8 mouse cellular contexts compared by ENCODE assay signal in genomic region chr3:90323119-90323518, GRCm38 (mm10). TPM values are rescaled to one million over a fixed set of nuclear protein-coding genes. Genes with fewer than 3 reads are reported as not detected.
A peak's percentile ranks its signal among the peaks of the same experiment; 100 is the strongest.
DNase-seq lines count a peak whose midpoint lies in the region; ATAC-seq lines count a peak whose summit lies in the region.

No protein-coding gene starts in this region.

- H3K4me3 ChIP-seq in liver, embryonic 12.5 days, result no peak overlapping the region
- H3K4me3 ChIP-seq in embryonic facial prominence, embryonic 14.5 days (ENCODE audit: low read depth, low read length), result no peak overlapping the region
- no peak overlapping the region for H3K4me3 ChIP-seq in kidney, embryonic 14.5 days (ENCODE audit: low read length)
- H3K4me3 ChIP-seq in limb, embryonic 12.5 days (replicated peaks), result no peak overlapping the region
- no peak overlapping the region for H3K4me3 ChIP-seq in stomach, embryonic 16.5 days (replicated peaks; ENCODE audit: low read length)

- no peak overlapping the region for H3K27ac ChIP-seq in liver, embryonic 12.5 days
- peak overlapping the region; percentile 71; the same call in 1 of the 2 replicates for H3K27ac ChIP-seq in embryonic facial prominence, embryonic 14.5 days (replicated peaks; ENCODE audit: low read depth, low read length)
- H3K27ac ChIP-seq in kidney, embryonic 14.5 days (ENCODE audit: low read depth, low read length), result no peak overlapping the region
- H3K27ac ChIP-seq in limb, embryonic 12.5 days, result peak overlapping the region; percentile 57; the same call in 1 of the 2 replicates
- H3K27ac ChIP-seq in stomach, embryonic 16.5 days (ENCODE audit: low read length), result peak overlapping the region; percentile 1; the same call in 1 of the 2 replicates

- DNase-seq in liver, result peak; percentile 65
- peak; percentile 97 for DNase-seq in embryonic facial prominence, embryonic 14.5 days (ENCODE audit: low spot score)
- DNase-seq in heart, adult 9 months (ENCODE audit: low spot score in 2 of 2), result peak; percentile 34 to 65
- DNase-seq in naive thymus-derived CD4-positive, alpha-beta T cell, adult 2 months (ENCODE audit: low read depth), result peak; percentile 84

- no peaks in the 10 kb centered on the region for H3K9me3 ChIP-seq in liver, embryonic 12.5 days (replicated peaks)
- H3K9me3 ChIP-seq in embryonic facial prominence, embryonic 14.5 days (ENCODE audit: control insufficient read depth, low read length), result no peaks in the 10 kb centered on the region
- H3K9me3 ChIP-seq in kidney, embryonic 14.5 days (ENCODE audit: control insufficient read depth, low read length), result no peaks in the 10 kb centered on the region
- no peaks in the 10 kb centered on the region for H3K9me3 ChIP-seq in limb, embryonic 12.5 days
- no peaks in the 10 kb centered on the region for H3K9me3 ChIP-seq in stomach, embryonic 16.5 days (replicated peaks; ENCODE audit: control insufficient read depth, low read length)

- no peaks in the 10 kb centered on the region for H3K27me3 ChIP-seq in liver, embryonic 12.5 days (replicated peaks)
- no peaks in the 10 kb centered on the region for H3K27me3 ChIP-seq in embryonic facial prominence, embryonic 14.5 days (replicated peaks; ENCODE audit: control insufficient read depth, insufficient read depth, low read length)
- no peaks in the 10 kb centered on the region for H3K27me3 ChIP-seq in kidney, embryonic 14.5 days (ENCODE audit: control insufficient read depth, insufficient read depth, low read length)
- H3K27me3 ChIP-seq in limb, embryonic 12.5 days, result no peaks in the 10 kb centered on the region
- no peaks in the 10 kb centered on the region for H3K27me3 ChIP-seq in stomach, embryonic 16.5 days (ENCODE audit: control insufficient read depth, insufficient read depth, low read length)

- H3K36me3 ChIP-seq in liver, embryonic 12.5 days, result peaks cover 2% of the 10 kb centered on the region; the same call in 1 of the 2 replicates
- H3K36me3 ChIP-seq in embryonic facial prominence, embryonic 14.5 days (ENCODE audit: control insufficient read depth, insufficient read depth, low read length), result 0 out of 2 replicates have a peak, but pooled peaks cover 4% of the 10 kb centered on the region
- no peaks in the 10 kb centered on the region; the same call in 1 of the 2 replicates for H3K36me3 ChIP-seq in kidney, embryonic 14.5 days (ENCODE audit: control insufficient read depth, insufficient read depth, low read length)
- H3K36me3 ChIP-seq in limb, embryonic 12.5 days, result no peaks in the 10 kb centered on the region
- H3K36me3 ChIP-seq in stomach, embryonic 16.5 days (ENCODE audit: control insufficient read depth, insufficient read depth, low read length), result no peaks in the 10 kb centered on the region

- no peak for ATAC-seq in liver, embryonic 12.5 days
- ATAC-seq in embryonic facial prominence, embryonic 14.5 days (ENCODE audit: low read depth), result peak; percentile 94
- peak; percentile 79 for ATAC-seq in kidney, embryonic 14.5 days (ENCODE audit: low FRiP score, low TSS enrichment)
- ATAC-seq in limb, embryonic 12.5 days (ENCODE audit: insufficient number of reproducible peaks, insufficient read depth, low FRiP score, low TSS enrichment, low read depth), result peak; percentile 63; the same call in 1 of the 2 replicates
- peak; percentile 92 for ATAC-seq in stomach, embryonic 16.5 days (ENCODE audit: insufficient read depth, low FRiP score)

- no peak overlapping the region for H3K9ac ChIP-seq in liver, embryonic 12.5 days
- H3K9ac ChIP-seq in embryonic facial prominence, embryonic 14.5 days (ENCODE audit: low read depth, low read length), result no peak overlapping the region; the same call in 1 of the 2 replicates
- H3K9ac ChIP-seq in kidney, embryonic 14.5 days (ENCODE audit: low read depth, low read length), result no peak overlapping the region
- H3K9ac ChIP-seq in limb, embryonic 12.5 days (replicated peaks), result no peak overlapping the region
- H3K9ac ChIP-seq in stomach, embryonic 16.5 days (ENCODE audit: low read length), result no peak overlapping the region

- 69% methylated on average over 5 of the region's 5 CpGs for WGBS in liver, embryonic 12.5 days (ENCODE audit: insufficient replicate concordance)
- 9% methylated on average over 5 of the region's 5 CpGs for WGBS in embryonic facial prominence, embryonic 14.5 days
- WGBS in kidney, embryonic 14.5 days, result 41% methylated on average over 5 of the region's 5 CpGs
- WGBS in limb, embryonic 12.5 days, result 41% methylated on average over 5 of the region's 5 CpGs
- 3% methylated on average over 5 of the region's 5 CpGs for WGBS in stomach, embryonic 16.5 days

- peaks cover 26% of the 10 kb centered on the region for H3K4me1 ChIP-seq in liver, embryonic 12.5 days
- H3K4me1 ChIP-seq in embryonic facial prominence, embryonic 14.5 days (ENCODE audit: control insufficient read depth, insufficient read depth, low read length), result peaks cover 26% of the 10 kb centered on the region
- peaks cover 10% of the 10 kb centered on the region; the same call in 1 of the 2 replicates for H3K4me1 ChIP-seq in kidney, embryonic 14.5 days (ENCODE audit: control insufficient read depth, insufficient read depth, low read length)
- H3K4me1 ChIP-seq in limb, embryonic 12.5 days (replicated peaks), result peaks cover 20% of the 10 kb centered on the region
- peaks cover 12% of the 10 kb centered on the region for H3K4me1 ChIP-seq in stomach, embryonic 16.5 days (ENCODE audit: control insufficient read depth, insufficient read depth, low read length)

- H3K4me2 ChIP-seq in liver, embryonic 12.5 days, result no peak overlapping the region
- H3K4me2 ChIP-seq in embryonic facial prominence, embryonic 14.5 days (ENCODE audit: low read depth, low read length), result peak overlapping the region; percentile 5; the same call in 1 of the 2 replicates
- H3K4me2 ChIP-seq in kidney, embryonic 14.5 days (replicated peaks; ENCODE audit: low read depth, low read length), result no peak overlapping the region
- peak overlapping the region; percentile 9; the same call in 1 of the 2 replicates for H3K4me2 ChIP-seq in limb, embryonic 12.5 days
- peak overlapping the region; percentile 25 for H3K4me2 ChIP-seq in stomach, embryonic 16.5 days (ENCODE audit: low read depth, low read length)

RNA-seq across cellular contexts. Expression of gene Gatad2b, which starts 30.1 kb away (rescaled TPM):
- polyA plus RNA-seq in liver, embryonic 12.5 days (2016; fragmentation: Nextera tagmentation; extraction: Ambion mirVana), result 5.1 and 6.0 TPM in 2 replicates
- 13.2 and 13.4 TPM in 2 replicates for polyA plus RNA-seq in embryonic facial prominence, embryonic 14.5 days (2014; fragmentation: Nextera tagmentation; extraction: Ambion mirVana)
- polyA plus RNA-seq in kidney, embryonic 14.5 days (2014; fragmentation: Nextera tagmentation; extraction: Ambion mirVana), result 24.5 and 25.4 TPM in 2 replicates
- polyA plus RNA-seq in limb, embryonic 12.5 days (2016; fragmentation: Nextera tagmentation; extraction: Ambion mirVana), result 17.7 and 19.5 TPM in 2 replicates
- 8.1 and 8.2 TPM in 2 replicates for polyA plus RNA-seq in stomach, embryonic 16.5 days (2015; fragmentation: Nextera tagmentation; extraction: Ambion mirVana)

RNA-seq across cellular contexts. Expression of gene Dennd4b, which starts 58.1 kb away (rescaled TPM):
- polyA plus RNA-seq in liver, embryonic 12.5 days (2016; fragmentation: Nextera tagmentation; extraction: Ambion mirVana), result 3.0 and 3.4 TPM in 2 replicates
- 4.1 and 4.7 TPM in 2 replicates for polyA plus RNA-seq in embryonic facial prominence, embryonic 14.5 days (2014; fragmentation: Nextera tagmentation; extraction: Ambion mirVana)
- 2.9 and 4.5 TPM in 2 replicates for polyA plus RNA-seq in kidney, embryonic 14.5 days (2014; fragmentation: Nextera tagmentation; extraction: Ambion mirVana)
- polyA plus RNA-seq in limb, embryonic 12.5 days (2016; fragmentation: Nextera tagmentation; extraction: Ambion mirVana), result 5.7 and 5.9 TPM in 2 replicates
- 3.8 and 4.3 TPM in 2 replicates for polyA plus RNA-seq in stomach, embryonic 16.5 days (2015; fragmentation: Nextera tagmentation; extraction: Ambion mirVana)

Comparison
In these comparisons a context has a peak if more than half of its experiments do, and no peak if none do; other contexts are left out.
1. H3K27ac ChIP-seq: peak in embryonic facial prominence, embryonic 14.5 days (single experiment), limb, embryonic 12.5 days (single experiment) and stomach, embryonic 16.5 days (single experiment); none in liver, embryonic 12.5 days (single experiment) and kidney, embryonic 14.5 days (single experiment).
2. H3K4me2 ChIP-seq: peak in embryonic facial prominence, embryonic 14.5 days (single experiment), limb, embryonic 12.5 days (single experiment) and stomach, embryonic 16.5 days (single experiment); none in liver, embryonic 12.5 days (single experiment) and kidney, embryonic 14.5 days (single experiment).
3. Peak in every context shown above with its lines, with median percentiles within 50 percentile points of each other: DNase-seq.